Mouse (Mus musculus): Measurements from ENCODE around the gene Adam1b. TPM values are rescaled to one million over a fixed set of nuclear protein-coding genes. Genes with fewer than 3 reads are reported as not detected.

Adam1b gene
- polyA plus RNA-seq (2012; rRNA removed), result not detected in 2 replicates

DNA sequence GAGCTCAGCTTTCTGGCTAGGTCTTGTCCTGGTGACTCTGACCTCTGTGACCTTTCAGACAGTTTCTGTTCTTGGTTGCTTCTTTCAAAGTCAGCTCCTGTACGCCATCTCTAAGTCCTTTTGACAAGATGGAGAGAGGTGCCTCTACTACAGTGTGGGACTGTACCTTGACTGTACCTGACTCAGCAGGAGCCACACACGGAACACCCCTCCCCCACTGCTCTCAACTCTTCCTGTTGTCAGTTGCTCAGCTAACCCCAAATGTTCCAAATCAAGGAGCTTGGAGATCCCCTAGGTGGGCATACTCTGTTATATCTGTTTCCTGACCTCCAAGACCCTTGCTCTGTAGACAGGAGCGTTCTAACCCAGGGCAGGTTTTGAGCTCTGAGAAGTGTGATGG lies at the start of gene Adam1b:
Adam1b (minus strand) TSS at position 205 of the 400 bp plus-strand sequence.

DNA sequence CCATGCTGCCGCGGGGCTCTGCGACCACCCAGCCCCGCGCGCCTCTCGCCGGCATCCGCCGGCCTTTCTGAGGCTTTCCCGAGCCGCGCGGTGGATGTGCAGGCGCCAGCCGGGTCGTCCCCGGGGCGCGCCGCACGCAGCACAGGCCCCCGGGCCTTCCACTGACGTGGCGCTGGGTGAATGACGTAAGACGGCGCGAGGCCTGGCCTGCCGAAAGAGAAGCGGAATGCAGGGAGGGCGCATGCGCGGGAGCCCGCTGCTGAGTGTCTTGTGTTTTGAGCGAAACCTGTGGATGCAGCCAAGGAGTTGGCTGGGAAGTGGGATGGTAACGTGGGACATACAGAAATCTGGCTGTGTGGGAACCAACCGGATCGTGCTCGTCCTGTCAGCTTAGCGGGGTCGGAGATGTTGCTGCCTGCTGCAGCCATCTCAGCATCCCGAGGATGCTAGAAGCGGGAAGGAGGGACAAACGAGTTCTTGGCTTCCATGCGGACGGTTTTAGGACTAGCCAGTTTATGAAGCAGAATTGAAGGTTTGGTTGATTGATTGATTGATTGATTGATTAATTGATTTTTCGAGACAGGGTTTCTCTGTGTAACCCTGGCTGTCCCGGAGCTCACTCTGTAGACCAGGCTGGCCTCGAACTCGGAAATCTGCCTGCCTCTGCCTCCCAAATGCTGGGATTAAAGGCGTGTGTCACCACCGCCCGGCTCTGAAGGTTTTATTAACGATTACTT lies 42.7 kb upstream of the Adam1b start, which contains the start of gene Mapkapk5:
Mapkapk5 (minus strand) TSS at position 113 of the 737 bp plus-strand sequence.

DNA sequence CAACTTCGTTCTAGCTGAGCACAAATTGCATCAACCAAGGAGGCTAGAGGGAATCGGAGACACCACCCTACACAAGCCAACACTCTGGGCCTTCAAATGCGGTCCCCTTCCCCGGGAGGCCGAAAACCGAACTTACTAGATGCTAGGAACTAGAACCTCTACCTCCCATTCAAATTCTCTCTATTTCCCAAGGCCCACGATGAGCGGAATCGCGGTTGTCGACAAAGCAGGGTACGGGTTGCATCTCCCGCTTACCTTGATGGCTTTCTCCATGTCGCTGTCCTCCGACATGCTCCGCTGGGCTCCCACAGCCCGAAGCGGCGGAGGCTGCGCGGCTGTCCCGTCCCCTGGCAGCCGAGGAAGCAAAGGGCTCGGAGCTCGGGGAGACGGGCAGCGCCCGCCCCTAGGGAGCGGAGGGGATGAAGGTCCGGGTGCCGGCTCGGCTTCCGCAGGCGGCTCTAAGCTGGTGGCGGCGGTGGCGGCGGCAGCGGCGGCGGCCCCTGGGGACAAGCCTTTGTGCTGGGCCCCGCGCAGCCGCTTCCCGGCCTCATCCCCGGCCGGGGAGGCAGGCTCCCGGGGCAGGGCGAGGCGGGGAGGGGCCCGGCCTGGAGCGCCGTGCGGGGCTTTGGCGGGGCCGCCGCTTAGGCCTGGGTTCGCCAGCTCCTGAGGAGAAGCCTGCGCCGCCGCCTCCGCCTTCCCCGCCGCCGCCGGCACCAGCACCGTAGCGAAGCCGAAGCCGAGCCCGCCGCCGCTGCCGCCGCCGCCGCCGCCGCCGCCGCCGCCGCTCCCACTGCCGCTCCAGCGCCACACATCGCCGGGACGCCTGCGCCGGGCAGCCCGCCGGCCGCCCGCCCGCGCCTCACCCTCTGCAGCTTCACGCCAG lies 41.9 kb upstream of the Adam1b start, which contains the start of the genes Adam1a and Gm42878:
Adam1a (minus strand) TSS at position 573 of the 883 bp plus-strand sequence.
Gm42878 (minus strand) TSS at position 573 of the 883 bp plus-strand sequence.

DNA sequence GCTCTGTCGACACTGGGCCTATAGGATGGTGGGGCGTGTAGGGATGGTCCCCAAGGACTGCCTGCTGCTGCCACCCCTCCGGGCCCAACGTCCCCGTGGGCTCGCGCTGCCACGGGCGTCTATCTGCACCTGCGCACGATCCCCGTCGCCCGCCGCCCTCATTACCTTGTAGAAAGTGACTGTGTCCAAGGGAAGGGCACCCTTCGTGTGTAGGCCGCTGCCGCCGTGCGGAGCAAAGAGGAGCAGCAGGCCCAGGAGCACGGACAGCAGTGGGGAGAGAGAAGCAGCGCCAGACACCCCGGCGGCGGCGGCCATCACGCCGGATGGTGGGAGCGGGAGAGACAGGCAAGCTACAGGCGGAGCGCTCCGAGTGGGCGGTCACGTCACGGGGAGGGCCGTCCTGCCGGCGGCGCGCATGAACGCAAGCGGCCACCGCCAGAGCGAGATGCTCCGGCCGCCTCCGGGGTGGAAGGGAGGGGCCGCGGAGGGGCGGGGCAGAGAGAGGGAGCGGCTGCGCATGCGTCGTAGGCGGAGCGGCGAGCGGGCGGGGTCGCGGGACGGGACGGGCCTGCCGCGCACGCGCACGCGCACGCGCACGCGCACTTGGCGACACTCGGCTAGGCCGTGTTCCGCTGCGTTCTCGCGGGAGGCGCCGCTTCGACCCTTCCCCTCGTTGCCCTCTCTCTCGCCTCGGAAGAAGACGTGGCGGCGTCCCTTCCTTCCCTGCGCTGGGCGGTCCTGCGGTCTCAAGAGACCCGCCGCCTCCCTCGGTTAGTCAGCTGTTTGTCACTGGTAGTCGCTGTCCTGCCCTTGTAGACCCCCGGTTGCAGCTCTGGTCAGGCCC lies 51.0 kb downstream of the Adam1b start, which contains the start of gene Erp29:
Erp29 (minus strand) TSS at position 481 of the 844 bp plus-strand sequence.

DNA sequence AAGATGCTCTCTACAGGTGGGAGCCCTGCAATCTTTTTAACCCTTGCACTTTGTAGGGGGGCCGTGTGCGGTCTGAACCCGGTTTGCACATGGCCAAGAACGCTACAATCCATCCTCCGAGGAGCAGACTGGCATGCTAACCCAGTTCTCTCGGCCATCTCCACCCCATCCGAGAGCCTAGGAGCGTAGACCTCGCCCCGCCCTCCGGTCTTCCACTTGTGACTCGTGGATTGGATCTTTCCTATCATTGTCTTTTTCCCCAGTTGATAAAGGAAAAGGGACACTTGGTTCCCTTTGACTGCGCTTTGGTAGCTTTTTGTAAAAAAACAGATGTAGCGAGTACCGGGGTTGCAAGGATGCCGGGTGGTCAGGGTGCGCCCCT lies 51.6 kb downstream of the Adam1b start, which contains the start of gene Tmem116:
Tmem116 (plus strand) TSS at position 250 of the 382 bp plus-strand sequence.

Other genes starting within 250 kb of the Adam1b start
- gene Trafd1, start 117.8 kb downstream of the Adam1b start, polyA plus RNA-seq (2012; rRNA removed), result 111 and 159 TPM in 2 replicates
- gene Naa25, start 105.5 kb downstream of the Adam1b start, polyA plus RNA-seq (2012; rRNA removed), result 23.1 and 26.8 TPM in 2 replicates
- 0.48 and 1.4 TPM in 2 replicates for gene Tmem116, start 51.5 kb downstream of the Adam1b start, polyA plus RNA-seq (2012; rRNA removed)
- 121 and 200 TPM in 2 replicates for gene Erp29, start 50.9 kb downstream of the Adam1b start, polyA plus RNA-seq (2012; rRNA removed)
- 14.7 and 16.5 TPM in 2 replicates for gene Adam1a, start 42.0 kb upstream of the Adam1b start, polyA plus RNA-seq (2012; rRNA removed)
- 0.11 and 0.82 TPM in 2 replicates for gene Gm42878, start 42.0 kb upstream of the Adam1b start, polyA plus RNA-seq (2012; rRNA removed)
- 120 and 148 TPM in 2 replicates for gene Mapkapk5, start 42.5 kb upstream of the Adam1b start, polyA plus RNA-seq (2012; rRNA removed)
- 90.5 and 161 TPM in 2 replicates for gene Aldh2, start 90.4 kb upstream of the Adam1b start, polyA plus RNA-seq (2012; rRNA removed)
- gene Acad12, start 115.5 kb upstream of the Adam1b start, polyA plus RNA-seq (2012; rRNA removed), result 0.85 and 2.2 TPM in 2 replicates
- 2.1 and 2.7 TPM in 2 replicates for gene Acad10, start 157.1 kb upstream of the Adam1b start, polyA plus RNA-seq (2012; rRNA removed)
- 29.5 and 30.0 TPM in 2 replicates for gene Brap, start 157.1 kb upstream of the Adam1b start, polyA plus RNA-seq (2012; rRNA removed)
- 60.0 and 147 TPM in 2 replicates for gene Atxn2, start 207.9 kb upstream of the Adam1b start, polyA plus RNA-seq (2012; rRNA removed)

Measured in central nervous system, embryonic 11.5 days (tissue).